Mouse (Mus musculus): ENCODE results near the gene Vmn1r37. TPM values are rescaled to one million over a fixed set of nuclear protein-coding genes. Genes with fewer than 3 reads are reported as not detected.
"Not testable (repeated sequence)": the region's sequence is repeated elsewhere in the genome, so short reads cannot be mapped to it uniquely, and the experiment has no call there.

Gene Vmn1r37
- total RNA-seq (2021) (not detected), polyA plus RNA-seq (2012; rRNA removed) (not detected in 2 replicates)
- long read RNA-seq = 0 reads

GRCm38 (mm10) chr6:66729082-66729481 lies at the start of gene Vmn1r37:
Gene Vmn1r37 (plus strand): TSS chr6:66729382.
- DNase-seq = not testable (repeated sequence)

GRCm38 (mm10) chr6:66685806-66686205 lies 43.4 kb upstream of the Vmn1r37 start, which contains the start of gene Vmn1r35:
Gene Vmn1r35 (minus strand): TSS chr6:66685906.
- no peak for DNase-seq

DNA sequence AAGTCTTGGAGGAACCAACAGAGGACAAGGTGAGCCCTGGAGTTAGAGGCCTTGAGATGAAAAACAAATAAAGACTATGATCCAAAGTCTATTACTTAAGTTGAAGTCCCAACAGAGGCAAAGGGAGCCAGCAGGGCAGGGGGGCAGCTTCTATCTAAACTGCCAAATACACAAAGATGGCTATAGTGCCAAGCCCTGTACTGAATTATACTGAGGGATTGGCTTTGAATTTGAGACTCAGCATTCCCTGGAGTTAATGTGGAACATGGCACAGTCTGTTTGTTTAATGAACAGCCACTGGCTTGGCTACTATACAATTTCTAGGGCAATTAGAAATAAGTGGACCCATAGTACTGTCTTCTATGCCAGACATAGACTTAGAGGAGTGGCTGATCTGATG lies 20.3 kb upstream of the Vmn1r37 start:
- DNase-seq = no peak

- no peak for DNase-seq
These were observed 15.3 kb upstream of the Vmn1r37 start for GRCm38 (mm10) chr6:66713854-66714253.

DNA sequence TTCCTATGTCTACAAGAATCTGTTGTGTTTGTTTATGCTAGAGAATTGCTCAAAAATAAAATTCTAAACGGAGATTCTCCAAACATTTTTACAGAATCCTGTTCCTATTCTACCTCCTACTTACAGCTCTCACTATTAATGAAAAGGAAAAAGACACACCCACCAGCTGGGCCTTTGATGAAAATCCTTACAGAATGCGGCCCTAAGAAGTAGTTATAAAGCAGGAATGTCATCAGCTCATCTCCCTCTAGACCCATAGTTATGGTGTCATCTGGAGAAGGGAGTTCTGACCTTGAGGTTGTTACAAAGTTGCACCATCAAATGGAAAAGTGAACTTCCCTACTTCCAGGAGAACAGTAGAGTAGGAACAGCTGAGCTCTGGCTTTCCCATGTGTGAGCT lies 10.1 kb upstream of the Vmn1r37 start, which contains the start of gene Vmn1r36:
Gene Vmn1r36, minus strand, starts transcription at position 101 of the 400 bp plus-strand sequence.
- not testable (repeated sequence) for DNase-seq

- not testable (repeated sequence) for DNase-seq
These were observed 53.3 kb downstream of the Vmn1r37 start, which contains the start of gene Vmn1r38 for GRCm38 (mm10) chr6:66782527-66782926. Gene Vmn1r38 (minus strand): TSS chr6:66782627.

Other genes with a start within 250 kb of the Vmn1r37 start
- gene Mad2l1, start 194.0 kb upstream of the Vmn1r37 start, total RNA-seq (2021) = 1 to 10 TPM; 4.4 to 5.0 TPM
- 0.64 and 0.74 TPM in 2 replicates for gene Mad2l1, start 194.0 kb upstream of the Vmn1r37 start, polyA plus RNA-seq (2012; rRNA removed)
- not detected for gene Vmn1r32, start 169.3 kb upstream of the Vmn1r37 start, total RNA-seq (2021)
- gene Vmn1r32, start 169.3 kb upstream of the Vmn1r37 start, polyA plus RNA-seq (2012; rRNA removed) = not detected in 2 replicates
- not detected for gene Vmn1r33, start 111.1 kb upstream of the Vmn1r37 start, total RNA-seq (2021)
- gene Vmn1r33, start 111.1 kb upstream of the Vmn1r37 start, polyA plus RNA-seq (2012; rRNA removed) = not detected in 2 replicates
- gene Vmn1r34, start 85.5 kb upstream of the Vmn1r37 start, total RNA-seq (2021) = not detected
- gene Vmn1r34, start 85.5 kb upstream of the Vmn1r37 start, polyA plus RNA-seq (2012; rRNA removed) = not detected in 2 replicates
- gene Vmn1r35, start 43.5 kb upstream of the Vmn1r37 start, total RNA-seq (2021) = not detected
- not detected in 2 replicates for gene Vmn1r35, start 43.5 kb upstream of the Vmn1r37 start, polyA plus RNA-seq (2012; rRNA removed)
- not detected for gene Vmn1r36, start 10.2 kb upstream of the Vmn1r37 start, total RNA-seq (2021)
- not detected in 2 replicates for gene Vmn1r36, start 10.2 kb upstream of the Vmn1r37 start, polyA plus RNA-seq (2012; rRNA removed)
- gene Vmn1r38, start 53.2 kb downstream of the Vmn1r37 start, total RNA-seq (2021) = not detected
- not detected in 2 replicates for gene Vmn1r38, start 53.2 kb downstream of the Vmn1r37 start, polyA plus RNA-seq (2012; rRNA removed)
- not detected for gene Vmn1r39, start 81.2 kb downstream of the Vmn1r37 start, total RNA-seq (2021)
- not detected in 2 replicates for gene Vmn1r39, start 81.2 kb downstream of the Vmn1r37 start, polyA plus RNA-seq (2012; rRNA removed)
- gene Gng12, start 167.0 kb downstream of the Vmn1r37 start, total RNA-seq (2021) = 10 to 100 TPM; 62.0 to 88.4 TPM
- 5.8 and 7.6 TPM in 2 replicates for gene Gng12, start 167.0 kb downstream of the Vmn1r37 start, polyA plus RNA-seq (2012; rRNA removed)

All from adrenal gland, adult 2 months (tissue).